Mouse (Mus musculus) cortical plate, adult 2 months (tissue): ENCODE measurements around the gene Man1c1.

Experiments
- CTCF ChIP-seq: fragments of 200-500 bp; IDR thresholded peaks from 2 replicates; pipeline ENCODE4 v1.5.1; 2011; ENCODE audit warnings: mild to moderate bottlenecking, control low read depth, low read length; ENCODE audit not compliant: insufficient read depth; ENCODE audit errors: extremely low read depth
- POLR2A ChIP-seq: fragments of 200-500 bp; IDR thresholded peaks from 2 replicates; pipeline ENCODE4 v1.6.1; 2011; ENCODE audit warnings: mild to moderate bottlenecking, low read length, control low read depth; ENCODE audit not compliant: insufficient read depth; ENCODE audit errors: extremely low read depth

- TF ChIP-seq POLR2A (no peak), CTCF (no peak)
Observed at GRCm38 (mm10) chr4:134519281-134519680, 184.8 kb downstream of the Man1c1 start.
